Mouse (Mus musculus): ENCODE results near the gene 1700015G11Rik.

The 1700015G11Rik gene

GRCm38 (mm10) chr7:52015628-52016027 is at the start of gene 1700015G11Rik:
TSS of gene 1700015G11Rik (minus strand) at chr7:52015728.
- no peak for DNase-seq (ENCODE audit: low spot score in 2 of 2)

GRCm38 (mm10) chr7:52056954-52057353 is 41.4 kb upstream of the 1700015G11Rik start:
- DNase-seq (ENCODE audit: low spot score in 2 of 2) = no peak

GRCm38 (mm10) chr7:52056274-52056673 is 40.7 kb upstream of the 1700015G11Rik start:
- DNase-seq (ENCODE audit: low spot score in 2 of 2) = no peak

- DNase-seq (ENCODE audit: low spot score in 2 of 2) = no peak
Measured at GRCm38 (mm10) chr7:52055831-52056230, 40.3 kb upstream of the 1700015G11Rik start.

GRCm38 (mm10) chr7:52037600-52038582 is 22.4 kb upstream of the 1700015G11Rik start:
- DNase-seq (ENCODE audit: low spot score in 2 of 2) = peak in 1 of 2 experiments; percentile 31

GRCm38 (mm10) chr7:52024050-52024626 is 8.6 kb upstream of the 1700015G11Rik start:
- no peak for DNase-seq (ENCODE audit: low spot score in 2 of 2)

- DNase-seq (ENCODE audit: low spot score in 2 of 2) = no peak
Measured at GRCm38 (mm10) chr7:52022039-52022438, 6.5 kb upstream of the 1700015G11Rik start.

GRCm38 (mm10) chr7:52015180-52015579 is 348 bp downstream of the 1700015G11Rik start:
- DNase-seq (ENCODE audit: low spot score in 2 of 2) = no peak

- DNase-seq (ENCODE audit: low spot score in 2 of 2) = no peak
Measured at GRCm38 (mm10) chr7:52013457-52013856, 2.1 kb downstream of the 1700015G11Rik start.

GRCm38 (mm10) chr7:52007138-52007537 is 8.4 kb downstream of the 1700015G11Rik start:
- no peak for DNase-seq (ENCODE audit: low spot score in 2 of 2)

- DNase-seq (ENCODE audit: low spot score in 2 of 2) = no peak
Measured at GRCm38 (mm10) chr7:52006296-52006630, 9.3 kb downstream of the 1700015G11Rik start.

- DNase-seq (ENCODE audit: low spot score in 2 of 2) = peak; percentile 92 to 98
Measured at GRCm38 (mm10) chr7:52005511-52006295, 9.8 kb downstream of the 1700015G11Rik start, which contains the start of gene Svip. TSS of gene Svip (minus strand) at chr7:52006018.

GRCm38 (mm10) chr7:51991020-51991419 is 24.5 kb downstream of the 1700015G11Rik start:
- no peak for DNase-seq (ENCODE audit: low spot score in 2 of 2)

GRCm38 (mm10) chr7:51986909-51987308 is 28.6 kb downstream of the 1700015G11Rik start:
- DNase-seq (ENCODE audit: low spot score in 2 of 2) = no peak

GRCm38 (mm10) chr7:51985763-51986162 is 29.8 kb downstream of the 1700015G11Rik start:
- no peak for DNase-seq (ENCODE audit: low spot score in 2 of 2)

GRCm38 (mm10) chr7:51982303-51982702 is 33.2 kb downstream of the 1700015G11Rik start:
- DNase-seq (ENCODE audit: low spot score in 2 of 2) = no peak

GRCm38 (mm10) chr7:51979271-51979670 is 36.3 kb downstream of the 1700015G11Rik start:
- DNase-seq (ENCODE audit: low spot score in 2 of 2) = no peak

- no peak for DNase-seq (ENCODE audit: low spot score in 2 of 2)
Measured at GRCm38 (mm10) chr7:51975181-51975580, 40.3 kb downstream of the 1700015G11Rik start.

- no peak for DNase-seq (ENCODE audit: low spot score in 2 of 2)
Measured at GRCm38 (mm10) chr7:51973526-51973925, 42.0 kb downstream of the 1700015G11Rik start.

GRCm38 (mm10) chr7:51973091-51973490 is 42.4 kb downstream of the 1700015G11Rik start:
- no peak for DNase-seq (ENCODE audit: low spot score in 2 of 2)

- DNase-seq (ENCODE audit: low spot score in 2 of 2) = peak in 1 of 2 experiments; percentile 57
Measured at GRCm38 (mm10) chr7:51972252-51972855, 43.2 kb downstream of the 1700015G11Rik start.

- DNase-seq (ENCODE audit: low spot score in 2 of 2) = no peak
Measured at GRCm38 (mm10) chr7:51969379-51969778, 46.1 kb downstream of the 1700015G11Rik start.
